Mouse (Mus musculus) right cerebral cortex, adult 2 months (tissue): ENCODE data around the gene Aldh16a1.

Experiments
- DNase-seq, 2 experiments: peaks; one replicate each; pipeline ENCODE4 v3.0.0; 2021 to 2022; ENCODE audit warnings: low spot score in 2 of 2

Aldh16a1 gene

DNA sequence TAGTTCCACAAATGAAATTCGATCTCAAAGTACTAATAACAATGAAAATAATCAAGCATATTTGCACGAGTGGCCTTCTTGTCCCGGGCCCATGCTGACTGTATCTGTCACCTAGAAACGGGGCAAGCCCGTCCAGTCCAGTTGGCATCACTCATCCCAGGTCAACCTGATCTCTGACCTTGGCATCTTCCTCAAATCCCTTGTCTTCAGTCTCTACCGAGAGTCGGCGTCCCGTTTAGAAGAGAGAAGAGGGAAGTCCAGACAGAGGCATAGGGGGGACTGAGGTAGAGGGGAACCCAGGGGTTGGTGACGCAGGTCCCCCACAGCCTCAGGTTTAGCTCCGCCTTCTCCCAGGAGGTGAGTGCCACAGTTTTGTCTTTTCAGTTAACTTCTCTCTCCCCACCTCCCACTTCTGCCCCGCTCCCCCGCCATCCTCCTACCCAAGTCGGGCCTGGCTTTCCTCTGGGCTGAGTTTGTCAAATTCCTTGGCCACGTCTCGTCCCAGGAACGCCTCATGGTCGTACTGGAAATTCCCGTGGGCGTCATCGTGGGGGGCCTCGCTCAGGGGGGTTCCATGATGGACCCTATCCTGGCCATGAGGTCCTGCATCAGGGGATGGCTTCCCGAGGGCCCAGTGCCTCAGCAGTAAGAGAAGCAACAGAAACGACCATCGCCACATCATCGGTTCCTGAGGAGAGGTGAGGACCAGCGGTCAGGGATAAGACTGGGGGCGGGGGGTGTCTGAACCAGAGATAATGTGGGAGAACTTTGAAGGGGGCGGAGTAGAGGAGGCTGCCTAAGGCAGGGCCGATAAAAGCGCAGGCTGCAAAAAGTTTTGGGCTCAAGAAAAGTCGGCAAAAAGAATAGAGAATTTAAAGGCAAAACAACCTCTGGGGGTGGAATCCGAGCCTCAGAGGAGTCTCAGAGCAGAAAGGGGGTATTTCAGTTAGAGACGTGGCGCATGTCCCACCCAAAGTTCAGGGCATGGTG, 63.1 kb downstream of the Aldh16a1 start:
- no peak for DNase-seq
